Comparison of ENCODE assay signal across 23 mouse cellular contexts in genomic region chr12:9024736-9025135, GRCm38 (mm10). TPM values are rescaled to one million over a fixed set of nuclear protein-coding genes. Genes with fewer than 3 reads are reported as not detected.
DNase-seq lines count a peak whose midpoint lies in the region; ATAC-seq and TF ChIP-seq lines count a peak whose summit lies in the region.
"Had no signal": no experiment of that assay in that cellular context is flagged by ENCODE, and none has a peak within 500 bp of the region (broad histone marks: within the 10 kb centered on the region; RNA-seq: fewer than 3 reads in every experiment).

No protein-coding gene starts in this region.

- intact Hi-C loops in heart, adult 2 months (cut with DNase I): no loop called here

- WGBS in heart, adult 2 months: 59% methylated on average over 13 of the region's 13 CpGs
- 49% methylated on average over 13 of the region's 13 CpGs for WGBS in heart, embryonic 12.5 days
- WGBS in heart, embryonic 10.5 days: 42% methylated on average over 13 of the region's 13 CpGs
- WGBS in heart, embryonic 16.5 days: 41% methylated on average over 13 of the region's 13 CpGs
- 92% methylated on average over 13 of the region's 13 CpGs for WGBS in neural tube, embryonic 15.5 days

- no peak overlapping the region; the same call in 1 of the 2 replicates for H3K27ac ChIP-seq in heart, adult 2 months
- no peak overlapping the region for H3K27ac ChIP-seq in heart, embryonic 12.5 days (ENCODE audit: poor library complexity, severe bottlenecking)
- H3K27ac ChIP-seq in heart, embryonic 10.5 days: no peak overlapping the region
- peak overlapping the region; percentile 35; the same call in 1 of the 2 replicates for H3K27ac ChIP-seq in heart, embryonic 16.5 days (ENCODE audit: low read length)
- H3K27ac ChIP-seq in neural tube, embryonic 15.5 days (replicated peaks): no peak overlapping the region
- H3K27ac ChIP-seq: embryonic facial prominence, embryonic 15.5 days; forebrain, embryonic 10.5 days; hindbrain, embryonic 13.5 days; hindbrain, postnatal 0 days had no signal

- H3K79me2 ChIP-seq in heart, adult 2 months (replicated peaks; ENCODE audit: control insufficient read depth, insufficient read depth, low read length): no peaks in the 10 kb centered on the region

- DNase-seq in heart, adult 2 months: peak; percentile 34 to 48
- DNase-seq in heart, embryonic 10.5 days (ENCODE audit: low spot score): peak; percentile 78
- peak; percentile 45 for DNase-seq in heart, postnatal 4 days
- no peak for DNase-seq in kidney, postnatal 14 days
- DNase-seq: adrenal gland, postnatal 10 days; cerebellum, adult 11 months; cerebellum, adult 8-10 months; cerebellum, postnatal 14 days; embryo, embryonic 11 days; gastrocnemius, postnatal 36 days; kidney, adult 11 months; kidney, adult 9 months had no signal

- H3K4me2 ChIP-seq in heart, embryonic 12.5 days: no peak overlapping the region
- H3K4me2 ChIP-seq in heart, embryonic 16.5 days (ENCODE audit: low read depth, low read length): no peak overlapping the region
- H3K4me2 ChIP-seq in neural tube, embryonic 15.5 days: no peak overlapping the region
- H3K4me2 ChIP-seq: embryonic facial prominence, embryonic 15.5 days; hindbrain, embryonic 13.5 days had no signal

- TF ChIP-seq EP300 in heart, adult 2 months (IDR thresholded peaks at IDR 0.05; ENCODE audit: insufficient read depth, low read depth, low read length): no peak

- no peak overlapping the region for H3K9ac ChIP-seq in heart, adult 2 months (ENCODE audit: low read depth, low read length)
- no peak overlapping the region for H3K9ac ChIP-seq in heart, embryonic 12.5 days
- H3K9ac ChIP-seq in heart, embryonic 16.5 days (ENCODE audit: low read length): no peak overlapping the region; the same call in 1 of the 2 replicates
- H3K9ac ChIP-seq in neural tube, embryonic 15.5 days (replicated peaks): no peak overlapping the region
- H3K9ac ChIP-seq: embryonic facial prominence, embryonic 15.5 days; hindbrain, embryonic 13.5 days had no signal

- no peak overlapping the region for H3K4me3 ChIP-seq in heart, adult 2 months
- no peak overlapping the region for H3K4me3 ChIP-seq in heart, embryonic 12.5 days
- no peak overlapping the region for H3K4me3 ChIP-seq in heart, embryonic 10.5 days
- H3K4me3 ChIP-seq in heart, embryonic 16.5 days (ENCODE audit: low read length): no peak overlapping the region
- H3K4me3 ChIP-seq in neural tube, embryonic 15.5 days (replicated peaks): no peak overlapping the region
- H3K4me3 ChIP-seq: embryonic facial prominence, embryonic 15.5 days; erythroblast, embryonic 14.5 days; forebrain, embryonic 10.5 days; hindbrain, embryonic 13.5 days had no signal

- H3K9me3 ChIP-seq in heart, embryonic 12.5 days (replicated peaks): no peaks in the 10 kb centered on the region
- no peaks in the 10 kb centered on the region for H3K9me3 ChIP-seq in heart, embryonic 10.5 days
- H3K9me3 ChIP-seq in heart, embryonic 16.5 days (replicated peaks; ENCODE audit: control insufficient read depth, low read length): no peaks in the 10 kb centered on the region
- no peaks in the 10 kb centered on the region for H3K9me3 ChIP-seq in neural tube, embryonic 15.5 days (replicated peaks)
- H3K9me3 ChIP-seq: embryonic facial prominence, embryonic 15.5 days; forebrain, embryonic 10.5 days; G1E; hindbrain, embryonic 13.5 days had no signal

- H3K36me3 ChIP-seq in heart, adult 2 months (ENCODE audit: control insufficient read depth, insufficient read depth, low read length): no peaks in the 10 kb centered on the region; the same call in 1 of the 2 replicates
- no peaks in the 10 kb centered on the region; the same call in 1 of the 2 replicates for H3K36me3 ChIP-seq in heart, embryonic 12.5 days
- H3K36me3 ChIP-seq in heart, embryonic 10.5 days: 0 out of 2 replicates have a peak, but pooled peaks cover 2% of the 10 kb centered on the region
- peaks cover 3% of the 10 kb centered on the region; the same call in 1 of the 2 replicates for H3K36me3 ChIP-seq in heart, embryonic 16.5 days (ENCODE audit: control insufficient read depth, insufficient read depth)
- H3K36me3 ChIP-seq in neural tube, embryonic 15.5 days: peaks cover 20% of the 10 kb centered on the region
- H3K36me3 ChIP-seq: G1E had no signal

- no peak for ATAC-seq in heart, embryonic 12.5 days (ENCODE audit: insufficient number of reproducible peaks, low FRiP score)
- no peak; the same call in 1 of the 2 replicates for ATAC-seq in heart, embryonic 16.5 days (replicated peaks; ENCODE audit: extremely low read depth, insufficient read depth, low FRiP score)
- ATAC-seq in CD4-positive, CD25-positive, alpha-beta regulatory T cell, adult 4 months: no peak
- no peak for ATAC-seq in neural tube, embryonic 15.5 days (ENCODE audit: low FRiP score)
- ATAC-seq: forebrain, embryonic 14.5 days; hindbrain, postnatal 0 days had no signal

- H3K4me1 ChIP-seq in heart, adult 2 months (ENCODE audit: control insufficient read depth, insufficient read depth, low read length): no peaks in the 10 kb centered on the region
- no peaks in the 10 kb centered on the region for H3K4me1 ChIP-seq in heart, embryonic 12.5 days (replicated peaks)
- H3K4me1 ChIP-seq in heart, embryonic 10.5 days: no peaks in the 10 kb centered on the region
- H3K4me1 ChIP-seq in heart, embryonic 16.5 days (ENCODE audit: control insufficient read depth, insufficient read depth, low read length): no peaks in the 10 kb centered on the region
- no peaks in the 10 kb centered on the region for H3K4me1 ChIP-seq in neural tube, embryonic 15.5 days
- H3K4me1 ChIP-seq: embryonic facial prominence, embryonic 15.5 days; forebrain, embryonic 10.5 days; hindbrain, embryonic 13.5 days had no signal

- TF ChIP-seq CTCF in heart, adult 2 months (IDR thresholded peaks at IDR 0.05): no peak

- no peaks in the 10 kb centered on the region for H3K27me3 ChIP-seq in heart, adult 2 months (ENCODE audit: control insufficient read depth, insufficient read depth, low read length)
- H3K27me3 ChIP-seq in heart, embryonic 12.5 days (replicated peaks): no peaks in the 10 kb centered on the region
- H3K27me3 ChIP-seq in heart, embryonic 10.5 days (ENCODE audit: insufficient read depth, poor library complexity, severe bottlenecking): no peaks in the 10 kb centered on the region
- no peaks in the 10 kb centered on the region for H3K27me3 ChIP-seq in heart, embryonic 16.5 days (ENCODE audit: control insufficient read depth, insufficient read depth, low read length)
- H3K27me3 ChIP-seq in neural tube, embryonic 15.5 days (replicated peaks): no peaks in the 10 kb centered on the region
- H3K27me3 ChIP-seq: embryonic facial prominence, embryonic 15.5 days; hindbrain, embryonic 13.5 days had no signal

- 0 out of 2 replicates have a peak, but pooled peaks have one; percentile 29 for TF ChIP-seq POLR2A in heart, adult 2 months (IDR thresholded peaks at IDR 0.05; ENCODE audit: insufficient read depth, low read depth, low read length)

RNA-seq across cellular contexts. Expression of gene Ttc32, which starts 5.1 kb away (rescaled TPM):
- 10 to 100 TPM; 26.1 to 31.4 TPM for total RNA-seq in heart, adult 2 months (2021)
- polyA plus RNA-seq in heart, adult 2 months (2012; rRNA removed): 13.8 and 15.7 TPM in 2 replicates
- 11.6 and 13.0 TPM in 2 replicates for polyA plus RNA-seq in heart, embryonic 12.5 days (2016; fragmentation: Nextera tagmentation; extraction: Ambion mirVana)
- polyA plus RNA-seq in heart, embryonic 10.5 days (2016; fragmentation: Nextera tagmentation; extraction: Ambion mirVana): 11.8 and 14.4 TPM in 2 replicates
- polyA plus RNA-seq in heart, embryonic 16.5 days (2015; fragmentation: Nextera tagmentation; extraction: Ambion mirVana): 14.8 and 18.9 TPM in 2 replicates
- total RNA-seq in heart, postnatal 4 days (2021): 10 to 100 TPM; 14.9 to 17.9 TPM
- 1 to 10 TPM; 5.9 to 8.5 TPM for polyA plus RNA-seq in CD4-positive, CD25-positive, alpha-beta regulatory T cell, adult 4 months (2017; shearing (Covaris generic))
- polyA plus RNA-seq in neural tube, embryonic 15.5 days (2015; fragmentation: Nextera tagmentation; extraction: Ambion mirVana): 8.9 and 13.0 TPM in 2 replicates
- polyA plus RNA-seq: G1E had no signal

RNA-seq across cellular contexts. Expression of gene Wdr35, which starts 51.0 kb away (rescaled TPM):
- total RNA-seq in heart, adult 2 months (2021): 1 to 10 TPM; 9.0 to 9.5 TPM
- 3.4 and 5.9 TPM in 2 replicates for polyA plus RNA-seq in heart, adult 2 months (2012; rRNA removed)
- 14.6 and 15.6 TPM in 2 replicates for polyA plus RNA-seq in heart, embryonic 12.5 days (2016; fragmentation: Nextera tagmentation; extraction: Ambion mirVana)
- 14.6 and 15.1 TPM in 2 replicates for polyA plus RNA-seq in heart, embryonic 10.5 days (2016; fragmentation: Nextera tagmentation; extraction: Ambion mirVana)
- polyA plus RNA-seq in heart, embryonic 16.5 days (2015; fragmentation: Nextera tagmentation; extraction: Ambion mirVana): 14.4 and 14.7 TPM in 2 replicates
- total RNA-seq in heart, postnatal 4 days (2021): 10 to 100 TPM; 14.9 to 16.7 TPM
- 1 to 10 TPM; 2.6 TPM for polyA plus RNA-seq in CD4-positive, CD25-positive, alpha-beta regulatory T cell, adult 4 months (2017; shearing (Covaris generic))
- polyA plus RNA-seq in neural tube, embryonic 15.5 days (2015; fragmentation: Nextera tagmentation; extraction: Ambion mirVana): 19.5 and 20.6 TPM in 2 replicates
- polyA plus RNA-seq: G1E had no signal
